ENCODE assay signal across 8 mouse cellular contexts in genomic region chr10:99298328-99299295, GRCm38 (mm10). TPM values are rescaled to one million over a fixed set of nuclear protein-coding genes. Genes with fewer than 3 reads are reported as not detected.
DNase-seq lines count a peak whose midpoint lies in the region; ATAC-seq and TF ChIP-seq lines count a peak whose summit lies in the region.

No protein-coding gene starts in this region.

- TF ChIP-seq CTCF in testis, adult 2 months (IDR thresholded peaks at IDR 0.05; ENCODE audit: control insufficient read depth, insufficient read depth, insufficient replicate concordance, low read depth, low read length): no peak
- no peak for TF ChIP-seq CTCF in thymus, adult 2 months (IDR thresholded peaks at IDR 0.05; ENCODE audit: borderline replicate concordance, control insufficient read depth, extremely low read depth, insufficient read depth, low read length, poor library complexity)

- peak overlapping the region; percentile 10; the same call in 1 of the 2 replicates for H3K27ac ChIP-seq in testis, adult 2 months (ENCODE audit: control insufficient read depth, insufficient read depth, low read depth, low read length)
- no peak overlapping the region for H3K27ac ChIP-seq in hindbrain, embryonic 13.5 days
- H3K27ac ChIP-seq in lung, embryonic 16.5 days (ENCODE audit: low read length): peak overlapping the region; percentile 91
- no peak overlapping the region for H3K27ac ChIP-seq in thymus, adult 2 months (ENCODE audit: control insufficient read depth, insufficient read depth, low read length)

- no peaks in the 10 kb centered on the region for H3K9me3 ChIP-seq in hindbrain, embryonic 13.5 days
- no peaks in the 10 kb centered on the region for H3K9me3 ChIP-seq in lung, embryonic 16.5 days (ENCODE audit: control insufficient read depth, low read length)

- no peak for DNase-seq in testis, postnatal 10 days (ENCODE audit: low spot score)
- peak; percentile 75 for DNase-seq in retina, postnatal 1 day
- DNase-seq in layer of hippocampus, adult 9-11 months: no peak
- no peak for DNase-seq in thymus, postnatal 0 days (ENCODE audit: low spot score)
- DNase-seq in thymus, adult 2 months: no peak

- H3K27me3 ChIP-seq in testis, adult 2 months (ENCODE audit: control insufficient read depth, insufficient read depth, low read length): no peaks in the 10 kb centered on the region
- H3K27me3 ChIP-seq in hindbrain, embryonic 13.5 days: no peaks in the 10 kb centered on the region
- H3K27me3 ChIP-seq in lung, embryonic 16.5 days (ENCODE audit: control insufficient read depth, insufficient read depth, low read depth, low read length): no peaks in the 10 kb centered on the region
- H3K27me3 ChIP-seq in thymus, adult 2 months (ENCODE audit: control insufficient read depth, insufficient read depth, low read length): no peaks in the 10 kb centered on the region

- TF ChIP-seq POLR2A in testis, adult 2 months (IDR thresholded peaks at IDR 0.05; ENCODE audit: control insufficient read depth, low read depth, low read length): no peak
- TF ChIP-seq POLR2A in thymus, adult 2 months (IDR thresholded peaks at IDR 0.05; ENCODE audit: control insufficient read depth, extremely low read depth, insufficient read depth, low read length, poor library complexity): no peak

- no peak overlapping the region for H3K9ac ChIP-seq in hindbrain, embryonic 13.5 days
- H3K9ac ChIP-seq in lung, embryonic 16.5 days (ENCODE audit: low read length): 0 out of 2 replicates have a peak overlapping the region, but pooled peaks have one; percentile 18

- H3K4me2 ChIP-seq in hindbrain, embryonic 13.5 days: peak overlapping the region; percentile 8
- H3K4me2 ChIP-seq in lung, embryonic 16.5 days (ENCODE audit: low read depth, low read length): peak overlapping the region; percentile 38

- 19% methylated on average over 18 of the region's 18 CpGs for WGBS in hindbrain, embryonic 13.5 days
- WGBS in lung, embryonic 16.5 days: 18% methylated on average over 18 of the region's 18 CpGs
- WGBS in thymus, adult 2 months: 86% methylated on average over 18 of the region's 18 CpGs

- ATAC-seq in hindbrain, embryonic 13.5 days (ENCODE audit: low FRiP score): no peak
- peak; percentile 91 for ATAC-seq in lung, embryonic 16.5 days (ENCODE audit: low read depth)

- peaks cover 2% of the 10 kb centered on the region; the same call in 1 of the 2 replicates for H3K4me1 ChIP-seq in testis, adult 2 months (ENCODE audit: control insufficient read depth, insufficient read depth, low read length)
- H3K4me1 ChIP-seq in hindbrain, embryonic 13.5 days (replicated peaks): peaks cover 12% of the 10 kb centered on the region
- H3K4me1 ChIP-seq in lung, embryonic 16.5 days (replicated peaks; ENCODE audit: control insufficient read depth, insufficient read depth, low read length): peaks cover 15% of the 10 kb centered on the region
- H3K4me1 ChIP-seq in thymus, adult 2 months (replicated peaks; ENCODE audit: control insufficient read depth, insufficient read depth, low read length): no peaks in the 10 kb centered on the region

- no peak overlapping the region for H3K4me3 ChIP-seq in testis, adult 2 months (ENCODE audit: control insufficient read depth, low read depth, low read length)
- H3K4me3 ChIP-seq in hindbrain, embryonic 13.5 days: no peak overlapping the region
- H3K4me3 ChIP-seq in lung, embryonic 16.5 days (ENCODE audit: low read length): no peak overlapping the region
- no peak overlapping the region for H3K4me3 ChIP-seq in thymus, adult 2 months (ENCODE audit: control insufficient read depth, insufficient read depth, low read length)

- no peaks in the 10 kb centered on the region for H3K36me3 ChIP-seq in testis, adult 2 months (ENCODE audit: control insufficient read depth, insufficient read depth, low read length)
- no peaks in the 10 kb centered on the region for H3K36me3 ChIP-seq in hindbrain, embryonic 13.5 days
- no peaks in the 10 kb centered on the region for H3K36me3 ChIP-seq in lung, embryonic 16.5 days (ENCODE audit: control insufficient read depth, insufficient read depth, low read length)
- no peaks in the 10 kb centered on the region for H3K36me3 ChIP-seq in thymus, adult 2 months (ENCODE audit: control insufficient read depth, insufficient read depth, low read length)

RNA-seq across cellular contexts. Expression of gene Dusp6, which starts 35.6 kb away (rescaled TPM):
- 5.1 and 5.8 TPM in 2 replicates for polyA plus RNA-seq in testis, adult 2 months (2012; rRNA removed)
- polyA plus RNA-seq in hindbrain, embryonic 13.5 days (2015; fragmentation: Nextera tagmentation; extraction: Ambion mirVana): 27.2 and 27.7 TPM in 2 replicates
- polyA plus RNA-seq in lung, embryonic 16.5 days (2015; fragmentation: Nextera tagmentation; extraction: Ambion mirVana): 79.3 and 80.3 TPM in 2 replicates
- polyA plus RNA-seq in thymus, postnatal 0 days (2015; fragmentation: Nextera tagmentation; extraction: Ambion mirVana): 33.7 and 34.4 TPM in 2 replicates
- 43.9 and 46.1 TPM in 2 replicates for polyA plus RNA-seq in thymus, adult 2 months (2012; rRNA removed)

Comparison
In these comparisons a context has a peak if more than half of its experiments do, and no peak if none do; other contexts are left out.
1. H3K27ac ChIP-seq: peak in testis, adult 2 months (single experiment) and lung, embryonic 16.5 days (single experiment); none in hindbrain, embryonic 13.5 days (single experiment) and thymus, adult 2 months (single experiment).